ENCODE assay signal across 10 mouse cellular contexts in the genomic region with DNA sequence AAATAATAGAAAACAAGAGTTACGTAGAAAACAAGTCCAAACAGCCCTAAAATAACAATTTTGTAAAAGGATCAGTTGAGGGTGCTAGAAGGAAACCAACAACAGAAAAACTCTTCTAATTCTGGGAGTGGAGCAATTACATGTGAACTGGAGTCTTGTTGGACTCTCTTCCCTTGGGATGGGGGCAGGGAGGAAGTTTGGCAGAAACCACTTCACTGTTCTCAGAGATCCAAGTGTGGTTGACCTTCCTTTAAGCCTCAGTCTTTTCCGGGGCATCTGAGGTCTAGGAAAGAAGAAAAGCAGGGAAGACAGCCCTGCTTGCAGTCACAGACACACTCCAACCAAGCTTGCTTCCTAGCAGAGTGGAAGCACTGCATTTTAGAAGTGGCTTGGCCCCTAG.
DNase-seq lines count a peak whose midpoint lies in the region; ATAC-seq lines count a peak whose summit lies in the region.
"Had no signal": no experiment of that assay in that cellular context is flagged by ENCODE, and none has a peak within 500 bp of the region (broad histone marks: within the 10 kb centered on the region; RNA-seq: fewer than 3 reads in every experiment).

No protein-coding gene starts in this region.

- ATAC-seq in frontal cortex, adult (ENCODE audit: low TSS enrichment), result peak; percentile 44; the same call in 1 of the 2 replicates
- ATAC-seq: Patski had no signal

- intact Hi-C loops in left cerebral cortex, postnatal 10 days (cut with DNase I), result no loop called here

- DNase-seq in frontal cortex, adult 2 months (ENCODE audit: extremely low spot score in 1 of 2, low spot score in 1 of 2), result no peak
- peak; percentile 28 for DNase-seq in ovary, postnatal 14 days (ENCODE audit: low spot score)
- DNase-seq in ovary, adult 18-20 months (ENCODE audit: low spot score), result no peak
- DNase-seq in heart, adult 9 months (ENCODE audit: low spot score in 2 of 2), result peak; percentile 64 to 75
- peak; percentile 48 for DNase-seq in testis, postnatal 10 days (ENCODE audit: low spot score)
- no peak for DNase-seq in frontal cortex, postnatal 36 days (ENCODE audit: low spot score in 2 of 2)
- no peak for DNase-seq in left cerebral cortex, postnatal 10 days (ENCODE audit: extremely low spot score in 1 of 2, low spot score in 2 of 2)
- DNase-seq: right cerebral cortex, postnatal 25 days had no signal

Comparison
In these comparisons a context has a peak if more than half of its experiments do, and no peak if none do; other contexts are left out.
1. DNase-seq: peak in ovary, postnatal 14 days (single experiment), heart, adult 9 months (2 of 2) and testis, postnatal 10 days (single experiment); none in frontal cortex, adult 2 months (0 of 2), ovary, adult 18-20 months (single experiment), frontal cortex, postnatal 36 days (0 of 2) and left cerebral cortex, postnatal 10 days (0 of 2).